Mouse (Mus musculus): Measurements from ENCODE around the gene 3110082I17Rik. TPM values are rescaled to one million over a fixed set of nuclear protein-coding genes. Genes with fewer than 3 reads are reported as not detected.

Gene 3110082I17Rik
- polyA plus RNA-seq, 1 experiment from 2014 or later = 51.6 TPM

- no peaks in the 10 kb centered on the region for H3K9me3 ChIP-seq (replicated peaks)
- DNase-seq (ENCODE audit: low spot score) = peak; percentile 47
- H3K36me3 ChIP-seq = peaks cover 6% of the 10 kb centered on the region; the same call in 1 of the 2 replicates
- H3K27me3 ChIP-seq (ENCODE audit: low read depth, poor library complexity, severe bottlenecking) = no peaks in the 10 kb centered on the region
- H3K4me3 ChIP-seq = 0 out of 2 replicates have a peak overlapping the region, but pooled peaks have one; percentile 3
- 62% methylated on average over 4 of the region's 4 CpGs for WGBS
- H3K27ac ChIP-seq = peak overlapping the region; percentile 86
- peaks cover 55% of the 10 kb centered on the region for H3K4me1 ChIP-seq
Measured at GRCm38 (mm10) chr5:139388195-139388570, 72.1 kb downstream of the 3110082I17Rik start.

- WGBS = 78% methylated on average over 10 of the region's 10 CpGs
- Histone ChIP-seq H3K27ac (peak overlapping the region; percentile 86), H3K9me3 (replicated peaks) (no peaks in the 10 kb centered on the region), H3K27me3 (ENCODE audit: low read depth, poor library complexity, severe bottlenecking) (no peaks in the 10 kb centered on the region), H3K36me3 (no peaks in the 10 kb centered on the region; the same call in 1 of the 2 replicates), H3K4me1 (peaks cover 56% of the 10 kb centered on the region), H3K4me3 (0 out of 2 replicates have a peak overlapping the region, but pooled peaks have one; percentile 3)
- no peak for DNase-seq (ENCODE audit: low spot score)
Measured at GRCm38 (mm10) chr5:139387329-139388194, 72.8 kb downstream of the 3110082I17Rik start.

GRCm38 (mm10) chr5:139386047-139386446 is 74.3 kb downstream of the 3110082I17Rik start:
- Histone ChIP-seq H3K9me3 (replicated peaks) (no peaks in the 10 kb centered on the region), H3K4me1 (peaks cover 56% of the 10 kb centered on the region), H3K4me3 (no peak overlapping the region), H3K36me3 (no peaks in the 10 kb centered on the region), H3K27me3 (ENCODE audit: low read depth, poor library complexity, severe bottlenecking) (0 out of 2 replicates have a peak, but pooled peaks cover 5% of the 10 kb centered on the region), H3K27ac (peak overlapping the region; percentile 37; the same call in 1 of the 2 replicates)
- WGBS = 95% methylated on average over 5 of the region's 5 CpGs
- no peak for DNase-seq (ENCODE audit: low spot score)

- Histone ChIP-seq H3K4me1 (peaks cover 57% of the 10 kb centered on the region), H3K9me3 (replicated peaks) (no peaks in the 10 kb centered on the region), H3K27ac (peak overlapping the region; percentile 38; the same call in 1 of the 2 replicates), H3K27me3 (ENCODE audit: low read depth, poor library complexity, severe bottlenecking) (0 out of 2 replicates have a peak, but pooled peaks cover 5% of the 10 kb centered on the region), H3K36me3 (no peaks in the 10 kb centered on the region), H3K4me3 (no peak overlapping the region)
- WGBS = 77% methylated on average over 10 of the region's 10 CpGs
- DNase-seq (ENCODE audit: low spot score) = no peak
Measured at GRCm38 (mm10) chr5:139384531-139384930, 75.8 kb downstream of the 3110082I17Rik start.

GRCm38 (mm10) chr5:139383234-139383633 is 77.1 kb downstream of the 3110082I17Rik start:
- no peak for DNase-seq (ENCODE audit: low spot score)
- WGBS = 87% methylated on average over 9 of the region's 9 CpGs
- Histone ChIP-seq H3K27me3 (ENCODE audit: low read depth, poor library complexity, severe bottlenecking) (0 out of 2 replicates have a peak, but pooled peaks cover 5% of the 10 kb centered on the region), H3K27ac (peak overlapping the region; percentile 59; the same call in 1 of the 2 replicates), H3K36me3 (no peaks in the 10 kb centered on the region), H3K9me3 (replicated peaks) (no peaks in the 10 kb centered on the region), H3K4me1 (peaks cover 55% of the 10 kb centered on the region), H3K4me3 (no peak overlapping the region)

GRCm38 (mm10) chr5:139382760-139383159 is 77.6 kb downstream of the 3110082I17Rik start:
- Histone ChIP-seq H3K27ac (peak overlapping the region; percentile 40), H3K4me3 (no peak overlapping the region), H3K27me3 (ENCODE audit: low read depth, poor library complexity, severe bottlenecking) (0 out of 2 replicates have a peak, but pooled peaks cover 5% of the 10 kb centered on the region), H3K9me3 (replicated peaks) (no peaks in the 10 kb centered on the region), H3K4me1 (peaks cover 55% of the 10 kb centered on the region), H3K36me3 (no peaks in the 10 kb centered on the region)
- DNase-seq (ENCODE audit: low spot score) = no peak
- WGBS = 83% methylated on average over 8 of the region's 8 CpGs

- no peaks in the 10 kb centered on the region for H3K9me3 ChIP-seq (replicated peaks)
- peaks cover 56% of the 10 kb centered on the region for H3K4me1 ChIP-seq
- no peak overlapping the region for H3K27ac ChIP-seq
- no peak for DNase-seq (ENCODE audit: low spot score)
- WGBS = 84% methylated on average over 18 of the region's 18 CpGs
- H3K36me3 ChIP-seq = no peaks in the 10 kb centered on the region
- H3K27me3 ChIP-seq (ENCODE audit: low read depth, poor library complexity, severe bottlenecking) = 0 out of 2 replicates have a peak, but pooled peaks cover 5% of the 10 kb centered on the region
- no peak overlapping the region for H3K4me3 ChIP-seq
Measured at GRCm38 (mm10) chr5:139381586-139382513, 78.5 kb downstream of the 3110082I17Rik start.

- Histone ChIP-seq H3K27me3 (ENCODE audit: low read depth, poor library complexity, severe bottlenecking) (0 out of 2 replicates have a peak, but pooled peaks cover 5% of the 10 kb centered on the region), H3K27ac (peak overlapping the region; percentile 81), H3K4me3 (peak overlapping the region; percentile 71), H3K4me1 (peaks cover 53% of the 10 kb centered on the region), H3K36me3 (no peaks in the 10 kb centered on the region), H3K9me3 (replicated peaks) (no peaks in the 10 kb centered on the region)
- WGBS = 2% methylated on average over 73 of the region's 73 CpGs
- peak; percentile 89 for DNase-seq (ENCODE audit: low spot score)
Measured at GRCm38 (mm10) chr5:139380385-139381248, 79.7 kb downstream of the 3110082I17Rik start.

GRCm38 (mm10) chr5:139379771-139380384 is 80.4 kb downstream of the 3110082I17Rik start:
- peak overlapping the region; percentile 71 for H3K4me3 ChIP-seq
- WGBS = 33% methylated on average over 8 of the region's 8 CpGs
- peaks cover 53% of the 10 kb centered on the region for H3K4me1 ChIP-seq
- 0 out of 2 replicates have a peak, but pooled peaks cover 5% of the 10 kb centered on the region for H3K27me3 ChIP-seq (ENCODE audit: low read depth, poor library complexity, severe bottlenecking)
- H3K36me3 ChIP-seq = no peaks in the 10 kb centered on the region
- no peaks in the 10 kb centered on the region for H3K9me3 ChIP-seq (replicated peaks)
- peak overlapping the region; percentile 81 for H3K27ac ChIP-seq
- DNase-seq (ENCODE audit: low spot score) = no peak

- 58% methylated on average over 21 of the region's 21 CpGs for WGBS
- Histone ChIP-seq H3K4me3 (no peak overlapping the region), H3K4me1 (peaks cover 50% of the 10 kb centered on the region), H3K36me3 (no peaks in the 10 kb centered on the region), H3K27ac (peak overlapping the region; percentile 81; the same call in 1 of the 2 replicates), H3K9me3 (replicated peaks) (no peaks in the 10 kb centered on the region), H3K27me3 (ENCODE audit: low read depth, poor library complexity, severe bottlenecking) (0 out of 2 replicates have a peak, but pooled peaks cover 5% of the 10 kb centered on the region)
- no peak for DNase-seq (ENCODE audit: low spot score)
Measured at GRCm38 (mm10) chr5:139378986-139379629, 81.2 kb downstream of the 3110082I17Rik start.

- DNase-seq (ENCODE audit: low spot score) = no peak
- Histone ChIP-seq H3K27me3 (ENCODE audit: low read depth, poor library complexity, severe bottlenecking) (0 out of 2 replicates have a peak, but pooled peaks cover 5% of the 10 kb centered on the region), H3K36me3 (no peaks in the 10 kb centered on the region), H3K4me1 (peaks cover 52% of the 10 kb centered on the region), H3K4me3 (no peak overlapping the region), H3K27ac (peak overlapping the region; percentile 81), H3K9me3 (replicated peaks) (no peaks in the 10 kb centered on the region)
- 92% methylated on average over 7 of the region's 7 CpGs for WGBS
Measured at GRCm38 (mm10) chr5:139378271-139378556, 82.1 kb downstream of the 3110082I17Rik start.
